In genomic region chr8:54331883-54332282, GRCm38 (mm10) we compare ENCODE assay signal across 17 mouse cellular contexts.
DNase-seq lines count a peak whose midpoint lies in the region; ATAC-seq and TF ChIP-seq lines count a peak whose summit lies in the region.
"Had no signal": no experiment of that assay in that cellular context is flagged by ENCODE, and none has a peak within 500 bp of the region (broad histone marks: within the 10 kb centered on the region; RNA-seq: fewer than 3 reads in every experiment).

No protein-coding gene starts in this region.

- H3K27ac ChIP-seq in hindbrain, postnatal 0 days, result no peak overlapping the region
- no peak overlapping the region for H3K27ac ChIP-seq in hindbrain, embryonic 14.5 days
- no peak overlapping the region for H3K27ac ChIP-seq in left cerebral cortex, adult 2 months
- H3K27ac ChIP-seq: embryonic facial prominence, embryonic 12.5 days; forebrain, embryonic 12.5 days; heart, embryonic 10.5 days; hindbrain, embryonic 13.5 days had no signal

- H3K4me3 ChIP-seq in hindbrain, postnatal 0 days (ENCODE audit: low read length), result no peak overlapping the region
- H3K4me3 ChIP-seq in hindbrain, embryonic 14.5 days (replicated peaks; ENCODE audit: low read length), result no peak overlapping the region
- H3K4me3 ChIP-seq in left cerebral cortex, adult 2 months, result no peak overlapping the region
- H3K4me3 ChIP-seq: embryonic facial prominence, embryonic 12.5 days; forebrain, embryonic 12.5 days; heart, embryonic 10.5 days; hindbrain, embryonic 13.5 days had no signal

- DNase-seq in hindbrain, postnatal 0 days (ENCODE audit: low spot score), result no peak
- DNase-seq in hindbrain, embryonic 14.5 days (ENCODE audit: low spot score), result no peak
- DNase-seq in left cerebral cortex, adult 2 months (ENCODE audit: extremely low spot score in 1 of 2, low spot score in 2 of 2), result no peak
- no peak for DNase-seq in left cerebral cortex, adult 8-10 months (ENCODE audit: low spot score in 2 of 2)
- DNase-seq in 416B (ENCODE audit: low read depth) (peak; percentile 71), adipocyte (ENCODE audit: low spot score) (no peak)
- peak; percentile 3 for DNase-seq in fibroblast of lung, adult 2 months (ENCODE audit: low read depth)
- DNase-seq: adrenal gland, postnatal 14 days; cerebellum, adult 2 months; gastrocnemius, postnatal 36 days; heart, adult 11 months; heart, postnatal 10 days; kidney, adult 11 months had no signal

- no peaks in the 10 kb centered on the region for H3K36me3 ChIP-seq in hindbrain, postnatal 0 days (ENCODE audit: insufficient read depth, low read length)
- no peaks in the 10 kb centered on the region for H3K36me3 ChIP-seq in hindbrain, embryonic 14.5 days (replicated peaks; ENCODE audit: control insufficient read depth, insufficient read depth)
- H3K36me3 ChIP-seq: embryonic facial prominence, embryonic 12.5 days; forebrain, embryonic 12.5 days; heart, embryonic 10.5 days; hindbrain, embryonic 13.5 days had no signal

- no peaks in the 10 kb centered on the region for H3K4me1 ChIP-seq in hindbrain, postnatal 0 days (ENCODE audit: insufficient read depth, low read length)
- H3K4me1 ChIP-seq in hindbrain, embryonic 14.5 days (replicated peaks; ENCODE audit: control insufficient read depth, insufficient read depth, low read length), result no peaks in the 10 kb centered on the region
- H3K4me1 ChIP-seq: embryonic facial prominence, embryonic 12.5 days; forebrain, embryonic 12.5 days; heart, embryonic 10.5 days; hindbrain, embryonic 13.5 days had no signal

- H3K9me3 ChIP-seq in hindbrain, postnatal 0 days (ENCODE audit: low read length), result no peaks in the 10 kb centered on the region
- no peaks in the 10 kb centered on the region for H3K9me3 ChIP-seq in hindbrain, embryonic 14.5 days (ENCODE audit: control insufficient read depth, low read length)
- H3K9me3 ChIP-seq: embryonic facial prominence, embryonic 12.5 days; forebrain, embryonic 12.5 days; heart, embryonic 10.5 days; hindbrain, embryonic 13.5 days had no signal

- intact Hi-C loops in left cerebral cortex, adult 2 months (cut with DNase I), result loop anchor here (10.0 kb wide), 1 partner anchor 287 kb away; no protein-coding TSS in a partner anchor

- H3K27me3 ChIP-seq in hindbrain, postnatal 0 days (ENCODE audit: insufficient read depth, low read length), result no peaks in the 10 kb centered on the region
- no peaks in the 10 kb centered on the region for H3K27me3 ChIP-seq in hindbrain, embryonic 14.5 days (ENCODE audit: control insufficient read depth, insufficient read depth, low read length)
- H3K27me3 ChIP-seq: embryonic facial prominence, embryonic 12.5 days; forebrain, embryonic 12.5 days; hindbrain, embryonic 13.5 days had no signal

- no peak overlapping the region for H3K9ac ChIP-seq in hindbrain, postnatal 0 days (replicated peaks; ENCODE audit: low read length)
- H3K9ac ChIP-seq in hindbrain, embryonic 14.5 days, result no peak overlapping the region
- H3K9ac ChIP-seq: embryonic facial prominence, embryonic 12.5 days; forebrain, embryonic 12.5 days; hindbrain, embryonic 13.5 days had no signal

- ATAC-seq in hindbrain, postnatal 0 days, result no peak
- ATAC-seq in hindbrain, embryonic 14.5 days (ENCODE audit: low FRiP score), result no peak

- TF ChIP-seq CTCF in hindbrain, postnatal 0 days (IDR thresholded peaks at IDR 0.05; ENCODE audit: low read depth), result peak; percentile 31; the same call in 1 of the 2 replicates
- peak; percentile 18 for TF ChIP-seq CTCF in left cerebral cortex, adult 2 months (IDR thresholded peaks at IDR 0.05)

- H3K4me2 ChIP-seq in hindbrain, postnatal 0 days (ENCODE audit: low read depth, low read length), result no peak overlapping the region
- no peak overlapping the region for H3K4me2 ChIP-seq in hindbrain, embryonic 14.5 days (replicated peaks)
- H3K4me2 ChIP-seq: embryonic facial prominence, embryonic 12.5 days; forebrain, embryonic 12.5 days; hindbrain, embryonic 13.5 days had no signal

- 54% methylated on average over 1 of the region's 1 CpGs for WGBS in hindbrain, postnatal 0 days
- WGBS in hindbrain, embryonic 14.5 days, result 64% methylated on average over 1 of the region's 1 CpGs

Comparison
In these comparisons a context has a peak if more than half of its experiments do, and no peak if none do; other contexts are left out.
1. DNase-seq: peak in 416B (single experiment) and fibroblast of lung, adult 2 months (single experiment); none in hindbrain, postnatal 0 days (single experiment), hindbrain, embryonic 14.5 days (single experiment), left cerebral cortex, adult 2 months (0 of 2), left cerebral cortex, adult 8-10 months (0 of 2) and adipocyte (single experiment).